Mouse (Mus musculus) heart, adult 2 months (tissue): ENCODE measurements around the gene Eif4h. TPM values are rescaled to one million over a fixed set of nuclear protein-coding genes. Genes with fewer than 3 reads are reported as not detected.

ENCODE experiments used
- DNase-seq, 2 experiments: peaks; one replicate each; pipeline ENCODE4 v3.0.0; 2021
- H3K27ac ChIP-seq: fragments of 200-600 bp; 2 replicates; pipeline ENCODE4 v1.8.1; 2022
- H3K27me3 ChIP-seq: fragments of 200-500 bp; 2 replicates; pipeline ENCODE4 v1.6.1; 2012; ENCODE audit warnings: mild to moderate bottlenecking, low read length, inconsistent platforms, mixed read lengths; ENCODE audit not compliant: control insufficient read depth, insufficient read depth
- H3K36me3 ChIP-seq: fragments of 200-500 bp; 2 replicates; pipeline ENCODE4 v1.6.1; 2012; ENCODE audit warnings: low read length, inconsistent platforms; ENCODE audit not compliant: control insufficient read depth, insufficient read depth
- H3K4me1 ChIP-seq: fragments of 200-500 bp; 2 replicates; pipeline ENCODE4 v1.6.1; 2011; ENCODE audit warnings: low read length; ENCODE audit not compliant: control insufficient read depth, insufficient read depth
- H3K4me3 ChIP-seq: fragments of 200-600 bp; 2 replicates; pipeline ENCODE4 v1.8.1; 2022
- H3K79me2 ChIP-seq: fragments of 200-500 bp; replicated peaks from 2 replicates; pipeline ENCODE4 v1.6.1; 2012; ENCODE audit warnings: mild to moderate bottlenecking, inconsistent platforms, low read length, moderate library complexity, mixed read lengths; ENCODE audit not compliant: control insufficient read depth, insufficient read depth
- H3K9ac ChIP-seq: fragments of 200-500 bp; 2 replicates; pipeline ENCODE4 v1.6.1; 2012; ENCODE audit warnings: low read depth, mild to moderate bottlenecking, control low read depth, inconsistent platforms, low read length, mixed read lengths
- CTCF ChIP-seq: fragments of 200-600 bp; IDR thresholded peaks from 2 replicates; pipeline ENCODE4 v1.8.1; 2022; ENCODE audit warnings: antibody characterized with exemption, mild to moderate bottlenecking, moderate library complexity
- EP300 ChIP-seq: fragments of 200-500 bp; IDR thresholded peaks from 2 replicates; pipeline ENCODE4 v1.6.1; 2011; ENCODE audit warnings: low read depth, low read length, control low read depth; ENCODE audit not compliant: insufficient read depth
- POLR2A ChIP-seq: fragments of 200-500 bp; IDR thresholded peaks from 2 replicates; pipeline ENCODE4 v1.6.1; 2011; ENCODE audit warnings: mild to moderate bottlenecking, low read depth, low read length, control low read depth; ENCODE audit not compliant: insufficient read depth
- WGBS: fragments of 180-500 bp; shearing (Covaris S2); methylation state at CpG from one replicate; pipeline ENCODE4 v1.1.7; 2018; 5-methylcytosine and 5-hydroxymethylcytosine counted together
- intact Hi-C: fragments of 180-260 bp; cut with DNase I; formaldehyde crosslinking; loops from one replicate; pipeline ENCODE4 v1.15.1; 2025
- polyA plus RNA-seq: library from polyadenylated mRNA; depleted of rRNA; stranded (reverse); fragments of >200 nt; gene quantifications from 2 replicates; pipeline ENCODE4 v1.2.3, GENCODE M21; 2012
- total RNA-seq, 2 experiments: library from RNA; stranded (reverse); gene quantifications; 2 replicates each; pipeline ENCODE4 v1.2.3; 2021

Gene Eif4h
- total and polyA plus RNA-seq, 3 experiments: 126 to 137 (median 131) TPM

- WGBS: 37% methylated on average over 4 of the region's 4 CpGs
These were observed 9.8 kb downstream of the Eif4h start for GRCm38 (mm10) chr5:134629508-134629907.

GRCm38 (mm10) chr5:134622069-134622468, 17.2 kb downstream of the Eif4h start:
- Histone ChIP-seq H3K79me2 (no peaks in the 10 kb centered on the region), H3K27me3 (no peaks in the 10 kb centered on the region), H3K36me3 (no peaks in the 10 kb centered on the region), H3K9ac (no peak overlapping the region), H3K4me1 (no peaks in the 10 kb centered on the region), H3K4me3 (no peak overlapping the region), H3K27ac (no peak overlapping the region)
- TF ChIP-seq POLR2A: no peak
- 77% methylated on average over 2 of the region's 2 CpGs for WGBS
- intact Hi-C loops: no loop called here
- DNase-seq: no peak

More at GRCm38 (mm10) chr5:134629508-134629907, 9.8 kb downstream of the Eif4h start:
- H3K79me2 ChIP-seq: peaks cover 5% of the 10 kb centered on the region
- peaks cover 14% of the 10 kb centered on the region for H3K36me3 ChIP-seq
- H3K27ac ChIP-seq: no peak overlapping the region
- H3K27me3 ChIP-seq: no peaks in the 10 kb centered on the region
- no peak overlapping the region for H3K9ac ChIP-seq
- peaks cover 13% of the 10 kb centered on the region for H3K4me1 ChIP-seq
- TF ChIP-seq EP300 (no peak), POLR2A (no peak)
- intact Hi-C loops: no loop called here
- H3K4me3 ChIP-seq: no peak overlapping the region
- DNase-seq: no peak

GRCm38 (mm10) chr5:134621099-134621640, 18.1 kb downstream of the Eif4h start:
- intact Hi-C loops: no loop called here
- 84% methylated on average over 16 of the region's 16 CpGs for whole genome bisulfite sequencing
- H3K27ac ChIP-seq: no peak overlapping the region

DNA sequence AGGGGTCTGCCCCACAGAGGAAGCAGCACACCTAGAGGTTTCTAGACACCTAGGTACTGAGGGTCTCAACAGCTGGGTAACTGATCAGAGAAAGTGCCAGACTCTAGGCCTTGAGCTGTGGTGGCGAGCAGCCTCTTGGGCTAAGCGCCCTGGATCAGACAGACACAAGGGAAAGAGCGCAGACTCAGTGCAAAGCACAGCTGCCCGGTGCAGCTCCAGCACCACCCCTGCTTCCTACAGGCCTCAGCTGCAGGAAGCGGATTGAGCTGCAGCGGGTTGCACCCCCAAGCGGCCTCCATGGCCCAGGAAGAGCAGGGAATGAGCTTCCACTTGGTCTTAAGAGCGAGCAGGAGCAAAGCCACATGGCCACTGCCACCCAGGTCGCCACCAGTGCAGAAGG, 18.8 kb downstream of the Eif4h start:
- intact Hi-C loops: no loop called here
- 74% methylated on average over 9 of the region's 9 CpGs for WGBS
- TF ChIP-seq CTCF (no peak), EP300 (no peak), POLR2A (no peak)
- no peak for DNase-seq
- Histone ChIP-seq H3K36me3 (no peaks in the 10 kb centered on the region), H3K9ac (no peak overlapping the region), H3K27ac (no peak overlapping the region), H3K4me3 (no peak overlapping the region), H3K4me1 (peaks cover 1% of the 10 kb centered on the region; the same call in 1 of the 2 replicates), H3K79me2 (no peaks in the 10 kb centered on the region), H3K27me3 (no peaks in the 10 kb centered on the region)

More at GRCm38 (mm10) chr5:134621099-134621640, 18.1 kb downstream of the Eif4h start:
- DNase-seq: no peak
- Histone ChIP-seq H3K27me3 (no peaks in the 10 kb centered on the region), H3K9ac (no peak overlapping the region), H3K4me3 (no peak overlapping the region), H3K4me1 (no peaks in the 10 kb centered on the region), H3K36me3 (no peaks in the 10 kb centered on the region), H3K79me2 (no peaks in the 10 kb centered on the region)
- TF ChIP-seq POLR2A (no peak), EP300 (no peak), CTCF (no peak)

GRCm38 (mm10) chr5:134617071-134617470, 22.2 kb downstream of the Eif4h start:
- no peaks in the 10 kb centered on the region for H3K27me3 ChIP-seq
- TF ChIP-seq EP300: peak; percentile 82
- TF ChIP-seq CTCF: peak; percentile 97; the same call in 1 of the 2 replicates
- TF ChIP-seq POLR2A: no peak
- H3K9ac ChIP-seq: no peak overlapping the region
- H3K27ac ChIP-seq: no peak overlapping the region
- DNase-seq: peak; percentile 69 to 83
- intact Hi-C loops: loop anchor here (1.0 to 10.0 kb wide), 4 partner anchors 85 to 288 kb away; partner anchors contain the start of gene Tmem270
- peaks cover 2% of the 10 kb centered on the region; the same call in 1 of the 2 replicates for H3K4me1 ChIP-seq
- H3K79me2 ChIP-seq: no peaks in the 10 kb centered on the region
- no peak overlapping the region for H3K4me3 ChIP-seq
- H3K36me3 ChIP-seq: no peaks in the 10 kb centered on the region
- WGBS: 63% methylated on average over 3 of the region's 3 CpGs

DNA sequence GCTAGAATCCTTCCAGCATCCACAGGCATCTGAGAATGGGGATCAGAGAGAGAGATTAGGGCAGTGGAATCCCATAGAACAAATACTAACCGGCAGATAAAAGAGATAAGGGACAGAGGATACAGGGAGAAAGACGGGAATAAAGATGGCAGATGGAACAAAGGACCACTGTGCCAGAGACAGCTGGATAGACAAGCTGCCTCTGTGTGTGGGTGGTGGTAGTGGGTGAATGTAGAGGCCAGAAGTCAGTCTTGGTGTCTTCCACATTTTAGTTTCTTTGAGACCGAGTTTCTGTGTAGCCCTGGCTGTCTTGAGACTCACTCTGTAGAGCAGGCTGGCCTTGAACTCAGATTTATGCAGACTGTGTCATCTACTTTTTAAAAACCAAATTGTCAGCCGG, 23.5 kb downstream of the Eif4h start:
- Histone ChIP-seq H3K27ac (no peak overlapping the region), H3K27me3 (no peaks in the 10 kb centered on the region), H3K9ac (no peak overlapping the region), H3K79me2 (no peaks in the 10 kb centered on the region), H3K36me3 (no peaks in the 10 kb centered on the region), H3K4me1 (peaks cover 2% of the 10 kb centered on the region; the same call in 1 of the 2 replicates), H3K4me3 (no peak overlapping the region)
- TF ChIP-seq EP300 (no peak), POLR2A (no peak), CTCF (no peak)
- intact Hi-C loops: loop anchor here (5.0 to 10.0 kb wide), 2 partner anchors 87 to 289 kb away; partner anchors contain the start of gene Tmem270
- no peak for DNase-seq
- WGBS: 59% methylated on average over 4 of the region's 4 CpGs
